Mouse (Mus musculus) left cerebral cortex, adult 2 months (tissue): ENCODE measurements around the gene Gm42517. TPM values are rescaled to one million over a fixed set of nuclear protein-coding genes. Genes with fewer than 3 reads are reported as not detected.

Experiments used
- DNase-seq, 2 experiments: peaks; one replicate each; pipeline ENCODE4 v3.0.0; 2021 to 2022; ENCODE audit warnings: low spot score in 2 of 2, mixed read lengths in 1 of 2; ENCODE audit errors: extremely low spot score in 1 of 2
- H3K27ac ChIP-seq: fragments of 200-600 bp; 2 replicates; pipeline ENCODE4 v1.8.1; 2022
- H3K4me3 ChIP-seq: fragments of 200-600 bp; 2 replicates; pipeline ENCODE4 v1.8.1; 2022
- CTCF ChIP-seq: fragments of 200-600 bp; IDR thresholded peaks from 2 replicates; pipeline ENCODE4 v1.8.1; 2022; ENCODE audit warnings: antibody characterized with exemption, mild to moderate bottlenecking, moderate library complexity
- intact Hi-C: fragments of 180-260 bp; cut with DNase I; formaldehyde crosslinking; loops from one replicate; pipeline ENCODE4 v1.15.1; 2025
- total RNA-seq, 2 experiments: library from RNA; stranded (reverse); gene quantifications; 2 replicates each; pipeline ENCODE4 v1.2.3; 2021

The Gm42517 gene
- total RNA-seq, 2 experiments from 2014 or later = 59.8 to 70.1 TPM

- intact Hi-C loops = loop anchor here (2.0 kb wide), 1 partner anchor 21 kb away; no protein-coding TSS in a partner anchor
- no peak for TF ChIP-seq CTCF
- no peak overlapping the region for H3K4me3 ChIP-seq
- no peak for DNase-seq
- no peak overlapping the region for H3K27ac ChIP-seq
These were observed 22.2 kb downstream of the Gm42517 start for GRCm38 (mm10) chr5:108345313-108346071.

GRCm38 (mm10) chr5:108343680-108344170, 24.0 kb downstream of the Gm42517 start:
- DNase-seq = no peak
- no peak overlapping the region for H3K4me3 ChIP-seq
- TF ChIP-seq CTCF = no peak
- intact Hi-C loops = loop anchor here (2.0 kb wide), 1 partner anchor 19 kb away; no protein-coding TSS in a partner anchor
- H3K27ac ChIP-seq = no peak overlapping the region

DNA sequence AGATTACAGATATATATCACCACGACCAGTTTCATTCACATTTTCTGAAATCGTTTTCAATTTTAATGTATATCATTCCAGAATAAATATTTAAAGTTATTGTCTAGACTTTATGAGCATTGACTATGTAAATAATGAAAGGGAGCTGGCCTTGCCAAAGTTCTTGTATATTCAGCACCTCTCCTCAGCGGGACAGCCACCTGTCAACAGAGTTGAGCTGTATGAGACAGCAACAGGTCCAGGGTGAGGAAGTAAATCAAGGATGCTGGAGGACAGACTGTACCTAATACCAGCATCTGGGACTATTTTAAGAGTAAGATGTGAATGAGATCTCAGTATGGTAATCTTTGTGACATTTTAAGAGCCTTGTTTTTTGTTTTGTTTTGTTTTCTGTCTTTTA, 29.7 kb downstream of the Gm42517 start:
- no peak for DNase-seq
- TF ChIP-seq CTCF = no peak
- Histone ChIP-seq H3K4me3 (no peak overlapping the region), H3K27ac (no peak overlapping the region)
- intact Hi-C loops = no loop called here

DNA sequence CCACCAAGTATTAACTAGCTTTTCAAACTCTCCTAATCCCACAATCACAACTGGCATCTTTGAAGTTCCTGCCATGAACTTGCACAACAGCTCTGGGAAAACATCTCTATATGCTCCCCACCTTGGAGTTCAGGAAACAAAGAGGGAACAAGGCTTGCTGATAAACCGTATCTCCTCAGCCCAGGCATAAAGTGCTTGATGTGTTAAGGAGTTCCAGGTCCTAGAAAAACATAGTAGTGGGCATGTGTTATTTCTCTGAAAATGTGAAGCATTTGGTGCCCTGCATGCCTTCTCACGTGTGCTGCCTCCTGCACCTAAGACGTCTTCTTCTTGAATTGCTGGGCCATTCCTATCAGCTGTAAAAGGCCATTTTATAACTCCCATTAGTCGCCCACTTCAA, 30.3 kb downstream of the Gm42517 start:
- TF ChIP-seq CTCF = no peak
- Histone ChIP-seq H3K27ac (no peak overlapping the region), H3K4me3 (no peak overlapping the region)
- DNase-seq = no peak
- intact Hi-C loops = no loop called here

DNA sequence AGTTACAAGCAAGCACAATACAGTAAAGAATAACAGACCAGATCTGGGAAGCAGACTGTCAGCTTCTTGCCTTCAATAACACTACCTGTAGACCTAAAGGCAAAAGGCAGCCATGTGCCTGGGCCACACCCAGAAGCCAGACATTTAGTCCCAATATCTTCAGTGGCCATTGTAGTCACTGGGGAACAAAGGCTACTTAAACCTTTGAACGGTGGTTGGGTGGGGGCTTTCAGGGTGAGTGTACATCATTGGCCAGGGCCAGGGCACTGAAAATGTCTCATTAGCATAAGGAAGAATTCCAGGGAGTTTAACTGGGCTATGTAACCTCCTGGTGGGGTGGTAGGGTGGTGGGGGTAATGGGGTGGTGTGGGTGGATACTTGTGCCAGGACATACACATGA, 36.7 kb downstream of the Gm42517 start:
- Histone ChIP-seq H3K4me3 (no peak overlapping the region), H3K27ac (no peak overlapping the region)
- TF ChIP-seq CTCF = no peak
- intact Hi-C loops = no loop called here
- DNase-seq = no peak

Other genes starting within 250 kb of the Gm42517 start
- gene Tmed5, start 235.3 kb downstream of the Gm42517 start, total RNA-seq = 10 to 100 TPM; 25.6 TPM
- 1 to 10 TPM in 1 of 2 experiments, under 1 TPM in 1; 0.91 to 1.2 TPM for gene Ccdc18, start 235.0 kb downstream of the Gm42517 start, total RNA-seq
- 10 to 100 TPM; 33.9 to 34.8 TPM for gene Dr1, start 99.0 kb downstream of the Gm42517 start, total RNA-seq
- 10 to 100 TPM; 13.1 to 14.1 TPM for gene Pigg, start 55.3 kb downstream of the Gm42517 start, total RNA-seq
- gene Pde6b, start 20.5 kb upstream of the Gm42517 start, total RNA-seq = under 1 TPM; 0.28 to 0.48 TPM
- gene Atp5k, start 66.5 kb upstream of the Gm42517 start, total RNA-seq = 100 to 1,000 TPM; 222 to 225 TPM
- gene Mfsd7a, start 81.0 kb upstream of the Gm42517 start, total RNA-seq = under 1 TPM; 0.75 TPM
- 10 to 100 TPM; 46.6 to 47.3 TPM for gene Pcgf3, start 93.3 kb upstream of the Gm42517 start, total RNA-seq
- 100 to 1,000 TPM; 713 to 727 TPM for gene Cplx1, start 182.1 kb upstream of the Gm42517 start, total RNA-seq